Mouse (Mus musculus) Patski (cell line): ENCODE data around the gene Sar1a. TPM values are rescaled to one million over a fixed set of nuclear protein-coding genes. Genes with fewer than 3 reads are reported as not detected.

Experiments used
- ATAC-seq: fragments of 100-300 bp; one replicate; pipeline ENCODE4 v1.8.0; 2021
- CTCF ChIA-PET: fragments of 350-600 bp; sonication (Branson Sonifier 250); formaldehyde crosslinking; loops from one replicate; lab custom pipeline; 2022; ENCODE audit warnings: inconsistent platforms; lab: Charles Lee
- POLR2A ChIA-PET: fragments of 350-600 bp; sonication (Branson Sonifier 250); formaldehyde crosslinking; loops from one replicate; lab custom pipeline; 2022; ENCODE audit warnings: antibody characterized with exemption, inconsistent platforms; lab: Charles Lee
- DNase-seq: peaks from one replicate; pipeline ENCODE4 v3.0.0-alpha.2; 2011; ENCODE audit warnings: low read depth, low spot score
- H3K27me3 ChIP-seq: fragments of 371-371 bp; one replicate; pipeline ENCODE4 v1.5.1; 2021
- CTCF ChIP-seq: fragments of 100-300 bp; IDR thresholded peaks from one replicate; pipeline ENCODE4 v1.5.1; 2021
- in situ Hi-C: fragments of 300-500 bp; cut with MboI; formaldehyde crosslinking; loops from 3 replicates; pipeline ENCODE4 v1.11.1; 2018; ENCODE audit warnings: low pct_unique_long_range_greater_than_20kb, mixed read lengths
- polyA plus RNA-seq: library from polyadenylated mRNA; unstranded; gene quantifications from one replicate; pipeline ENCODE4 v1.2.3, GENCODE M21; 2021

Sar1a gene
- 146 TPM for polyA plus RNA-seq

- H3K27me3 ChIP-seq: no peaks in the 10 kb centered on the region
- in situ Hi-C loops: no loop called here
- ATAC-seq (peak; percentile 97), DNase-seq (peak; percentile 72)
- TF ChIP-seq CTCF: no peak
- ChIA-PET POLR2A (interaction anchor here (0.6 kb wide), 1 partner anchor 241 kb away, joined by 5 read pairs; no protein-coding TSS in a partner anchor), CTCF (interaction anchor here (1.0 to 1.4 kb wide), 4 partner anchors 11 to 71 kb away, joined by 3 to 5 read pairs (median 4); no protein-coding TSS in a partner anchor)
These were observed at the start of gene Sar1a for GRCm38 (mm10) chr10:61680015-61680913. Gene Sar1a (plus strand): TSS chr10:61680299.

GRCm38 (mm10) chr10:61632445-61632844 lies 47.7 kb upstream of the Sar1a start:
- DNase-seq (no peak), ATAC-seq (no peak)
- POLR2A ChIA-PET: no interaction called here
- TF ChIP-seq CTCF: no peak
- no peaks in the 10 kb centered on the region for H3K27me3 ChIP-seq
- in situ Hi-C loops: no loop called here
- CTCF ChIA-PET: interaction anchor here (1.8 kb wide), 1 partner anchor 9 kb away, joined by 7 read pairs; no protein-coding TSS in a partner anchor

- ATAC-seq (no peak), DNase-seq (no peak)
- in situ Hi-C loops: no loop called here
- ChIA-PET CTCF (interaction anchor here (1.1 kb wide), 1 partner anchor 9 kb away, joined by 3 read pairs; no protein-coding TSS in a partner anchor), POLR2A (no interaction called here)
- no peak for TF ChIP-seq CTCF
- H3K27me3 ChIP-seq: no peaks in the 10 kb centered on the region
These were observed 43.0 kb upstream of the Sar1a start for GRCm38 (mm10) chr10:61637055-61637454.

GRCm38 (mm10) chr10:61640363-61640762 lies 39.7 kb upstream of the Sar1a start:
- H3K27me3 ChIP-seq: no peaks in the 10 kb centered on the region
- DNase-seq (no peak), ATAC-seq (no peak)
- ChIA-PET CTCF (no interaction called here), POLR2A (no interaction called here)
- no peak for TF ChIP-seq CTCF
- in situ Hi-C loops: no loop called here

GRCm38 (mm10) chr10:61646557-61646956 lies 33.5 kb upstream of the Sar1a start:
- POLR2A ChIA-PET: no interaction called here
- in situ Hi-C loops: no loop called here
- CTCF ChIA-PET: interaction anchor here (1.5 to 2.1 kb wide), 2 partner anchors 12 to 44 kb away, joined by 3 to 4 read pairs; no protein-coding TSS in a partner anchor

GRCm38 (mm10) chr10:61647790-61648736 lies 32.0 kb upstream of the Sar1a start, which contains the start of gene Ppa1:
Gene Ppa1 (plus strand): TSS chr10:61648552.
- POLR2A ChIA-PET: interaction anchor here (1.0 to 2.1 kb wide), 2 partner anchors 14 to 21 kb away, joined by 3 to 6 read pairs; no protein-coding TSS in a partner anchor
- no peaks in the 10 kb centered on the region for H3K27me3 ChIP-seq
- CTCF ChIA-PET: interaction anchor here (1.3 to 1.7 kb wide), 2 partner anchors 14 to 20 kb away, joined by 4 read pairs; no protein-coding TSS in a partner anchor
- DNase-seq (no peak), ATAC-seq (peak; percentile 91)
- in situ Hi-C loops: no loop called here
- TF ChIP-seq CTCF: no peak

More at GRCm38 (mm10) chr10:61646557-61646956, 33.5 kb upstream of the Sar1a start:
- TF ChIP-seq CTCF: no peak
- no peaks in the 10 kb centered on the region for H3K27me3 ChIP-seq
- DNase-seq (no peak), ATAC-seq (no peak)

- peak; percentile 41 for ATAC-seq
- TF ChIP-seq CTCF: no peak
- POLR2A ChIA-PET: interaction anchor here (2.1 kb wide), 1 partner anchor 22 kb away, joined by 6 read pairs; no protein-coding TSS in a partner anchor
- CTCF ChIA-PET: interaction anchor here (1.2 to 1.3 kb wide), 2 partner anchors 15 to 42 kb away, joined by 4 read pairs; no protein-coding TSS in a partner anchor
- no peaks in the 10 kb centered on the region for H3K27me3 ChIP-seq
- no peak for DNase-seq
- in situ Hi-C loops: no loop called here
These were observed 31.1 kb upstream of the Sar1a start for GRCm38 (mm10) chr10:61648737-61649645.

- CTCF ChIA-PET: no interaction called here
- in situ Hi-C loops: no loop called here
These were observed 26.0 kb upstream of the Sar1a start for GRCm38 (mm10) chr10:61654105-61654504.

GRCm38 (mm10) chr10:61654691-61655090 lies 25.4 kb upstream of the Sar1a start:
- ATAC-seq: no peak
- in situ Hi-C loops: loop anchor here (5.0 kb wide), 1 partner anchor 47 kb away; no protein-coding TSS in a partner anchor
- no peaks in the 10 kb centered on the region for H3K27me3 ChIP-seq
- no peak for TF ChIP-seq CTCF
- no peak for DNase-seq
- POLR2A ChIA-PET: interaction anchor here (0.6 kb wide), 1 partner anchor 10 kb away, joined by 4 read pairs; no protein-coding TSS in a partner anchor
- CTCF ChIA-PET: interaction anchor here (3.5 kb wide), 1 partner anchor 48 kb away, joined by 23 read pairs; no protein-coding TSS in a partner anchor

More at GRCm38 (mm10) chr10:61654105-61654504, 26.0 kb upstream of the Sar1a start:
- H3K27me3 ChIP-seq: no peaks in the 10 kb centered on the region
- DNase-seq (no peak), ATAC-seq (no peak)
- POLR2A ChIA-PET: interaction anchor here (0.6 kb wide), 1 partner anchor 9 kb away, joined by 4 read pairs; no protein-coding TSS in a partner anchor
- TF ChIP-seq CTCF: no peak
